Mouse (Mus musculus): Measurements from ENCODE around the gene Cldn34c3.
"Not testable (repeated sequence)": the region's sequence is repeated elsewhere in the genome, so short reads cannot be mapped to it uniquely, and the experiment has no call there.

The Cldn34c3 gene

GRCm38 (mm10) chrX:123793365-123793764 is at the start of gene Cldn34c3:
Cldn34c3 (plus strand) TSS chrX:123793665.
- DNase-seq (ENCODE audit: low read depth) = not testable (repeated sequence)
